Mouse (Mus musculus) liver, adult 2 months (tissue): ENCODE results near the gene Arhgap32. TPM values are rescaled to one million over a fixed set of nuclear protein-coding genes. Genes with fewer than 3 reads are reported as not detected.
A peak's percentile ranks its signal among the peaks of the same experiment; 100 is the strongest.
"Not testable (repeated sequence)": the region's sequence is repeated elsewhere in the genome, so short reads cannot be mapped to it uniquely, and the experiment has no call there.

ENCODE experiments used
- DNase-seq: peaks from one replicate; pipeline ENCODE4 v3.0.0-alpha.2; 2011; ENCODE audit warnings: low read depth, low spot score; ENCODE audit errors: extremely low read depth
- H3K27ac ChIP-seq: fragments of 200-500 bp; replicated peaks from 2 replicates; pipeline ENCODE4 v1.5.1; 2012; ENCODE audit warnings: low read depth, mild to moderate bottlenecking, control low read depth, inconsistent platforms, low read length; ENCODE audit not compliant: insufficient read depth
- H3K27me3 ChIP-seq: fragments of 200-500 bp; 2 replicates; pipeline ENCODE4 v1.6.1; 2012; ENCODE audit warnings: mild to moderate bottlenecking, moderate library complexity, low read length, inconsistent platforms; ENCODE audit not compliant: control insufficient read depth, insufficient read depth
- H3K36me3 ChIP-seq: fragments of 200-500 bp; 2 replicates; pipeline ENCODE4 v1.6.1; 2012; ENCODE audit warnings: low read length, inconsistent platforms; ENCODE audit not compliant: control insufficient read depth, insufficient read depth
- H3K4me1 ChIP-seq: fragments of 200-500 bp; 2 replicates; pipeline ENCODE4 v1.6.1; 2011; ENCODE audit warnings: low read length; ENCODE audit not compliant: control insufficient read depth, insufficient read depth
- H3K4me3 ChIP-seq: fragments of 200-500 bp; 2 replicates; pipeline ENCODE4 v1.5.1; 2011; ENCODE audit warnings: low read depth, mild to moderate bottlenecking, control low read depth, low read length, moderate library complexity; ENCODE audit not compliant: insufficient read depth
- H3K79me2 ChIP-seq: fragments of 200-500 bp; 2 replicates; pipeline ENCODE4 v1.6.1; 2012; ENCODE audit warnings: inconsistent platforms, mild to moderate bottlenecking, low read length, moderate library complexity; ENCODE audit not compliant: control insufficient read depth, insufficient read depth
- H3K9ac ChIP-seq: fragments of 200-500 bp; 2 replicates; pipeline ENCODE4 v1.6.1; 2012; ENCODE audit warnings: low read depth, mild to moderate bottlenecking, control low read depth, inconsistent platforms, low read length
- CTCF ChIP-seq: fragments of 200-500 bp; IDR thresholded peaks from 2 replicates; pipeline ENCODE4 v1.5.1; 2011; ENCODE audit warnings: low read depth, low read length, control low read depth
- POLR2A ChIP-seq: fragments of 200-500 bp; IDR thresholded peaks from 2 replicates; pipeline ENCODE4 v1.6.1; 2011; ENCODE audit warnings: low read length, control low read depth; ENCODE audit not compliant: insufficient read depth; ENCODE audit errors: extremely low read depth
- WGBS: fragments of 180-500 bp; shearing (Covaris S2); methylation state at CpG from one replicate; pipeline ENCODE4 v1.1.7; 2018; 5-methylcytosine and 5-hydroxymethylcytosine counted together
- polyA plus RNA-seq: library from polyadenylated mRNA; depleted of rRNA; stranded (reverse); fragments of >200 nt; gene quantifications from 2 replicates; pipeline ENCODE4 v1.2.3, GENCODE M21; 2012
- total RNA-seq: library from RNA; depleted of rRNA; stranded (reverse); fragments of >200 nt; gene quantifications from 2 replicates; pipeline ENCODE4 v1.2.3, GENCODE M21; 2014

Arhgap32 gene
- total and polyA plus RNA-seq, 2 experiments: 0.98 to 3.4 TPM

DNA sequence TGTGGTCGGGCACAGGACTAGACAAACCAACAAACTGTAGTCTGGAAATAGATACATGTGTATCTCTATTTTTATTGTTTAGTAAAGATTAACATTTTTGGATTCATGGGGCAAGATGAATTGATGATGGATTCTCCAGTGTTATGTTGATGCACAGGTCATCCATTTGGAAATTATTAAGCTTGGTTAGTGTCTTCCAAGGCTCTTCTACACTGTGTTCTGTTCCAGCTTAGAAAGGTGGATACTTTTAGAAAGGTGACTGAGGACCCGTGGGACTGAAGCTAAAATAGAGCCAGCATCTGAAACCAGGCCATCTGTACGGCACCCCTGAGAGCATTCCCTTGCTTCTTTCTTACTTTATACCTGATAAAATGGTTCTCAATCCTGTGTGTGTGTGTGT is 41.3 kb downstream of the Arhgap32 start:
- TF ChIP-seq CTCF (no peak), POLR2A (no peak)
- H3K79me2 ChIP-seq: no peaks in the 10 kb centered on the region; the same call in 1 of the 2 replicates
- no peaks in the 10 kb centered on the region for H3K27me3 ChIP-seq
- H3K4me3 ChIP-seq: no peak overlapping the region
- H3K4me1 ChIP-seq: no peaks in the 10 kb centered on the region
- no peak overlapping the region for H3K27ac ChIP-seq
- no peak overlapping the region for H3K9ac ChIP-seq
- DNase-seq: no peak
- 70% methylated on average over 3 of the region's 3 CpGs for WGBS
- peaks cover 5% of the 10 kb centered on the region for H3K36me3 ChIP-seq

DNA sequence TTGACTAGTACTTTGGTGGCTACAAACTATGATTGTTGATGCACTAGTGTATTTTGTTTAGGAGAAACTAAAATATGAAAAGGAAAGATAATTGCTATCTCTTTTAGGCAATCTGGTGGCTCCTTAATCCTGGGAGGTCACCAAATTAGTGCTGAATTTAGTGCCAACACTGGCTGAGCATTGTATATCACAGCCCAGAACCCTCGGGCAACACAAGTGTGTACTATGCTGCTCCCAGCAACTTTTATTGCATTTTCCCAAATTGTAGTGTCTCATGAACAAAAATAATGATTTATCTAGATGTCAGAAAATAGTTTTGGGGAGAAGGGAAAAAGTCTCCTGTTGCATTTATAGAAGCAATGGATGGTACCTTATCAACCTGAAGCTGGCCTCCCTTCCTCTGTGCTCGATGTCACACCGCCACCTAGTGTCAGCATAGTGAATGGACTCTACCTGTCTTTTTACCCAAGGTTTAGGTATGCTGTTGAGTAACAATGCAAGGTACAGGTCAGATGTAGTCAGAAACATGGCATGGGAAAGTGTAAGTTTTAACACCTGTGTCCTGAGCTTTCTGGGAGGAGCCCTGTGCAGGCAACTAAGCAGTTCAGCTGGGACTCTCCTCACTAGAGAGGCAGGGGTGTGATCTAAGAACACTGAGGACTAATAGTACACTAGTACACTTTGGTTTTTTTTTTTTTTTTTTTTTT is 43.1 kb downstream of the Arhgap32 start:
- Histone ChIP-seq H3K4me3 (no peak overlapping the region), H3K4me1 (no peaks in the 10 kb centered on the region), H3K27me3 (no peaks in the 10 kb centered on the region), H3K36me3 (no peaks in the 10 kb centered on the region), H3K27ac (no peak overlapping the region), H3K9ac (no peak overlapping the region), H3K79me2 (no peaks in the 10 kb centered on the region; the same call in 1 of the 2 replicates)
- 32% methylated on average over 3 of the region's 3 CpGs for WGBS
- DNase-seq: peak; percentile 67
- no peak for TF ChIP-seq POLR2A
- TF ChIP-seq CTCF: peak; percentile 78

- no peak overlapping the region for H3K9ac ChIP-seq
- WGBS: 83% methylated on average over 3 of the region's 3 CpGs
- no peaks in the 10 kb centered on the region for H3K4me1 ChIP-seq
- no peak overlapping the region for H3K27ac ChIP-seq
- H3K27me3 ChIP-seq: no peaks in the 10 kb centered on the region
- TF ChIP-seq CTCF: no peak
- TF ChIP-seq POLR2A: no peak
- H3K4me3 ChIP-seq: no peak overlapping the region
- H3K36me3 ChIP-seq: no peaks in the 10 kb centered on the region
- no peak for DNase-seq
- H3K79me2 ChIP-seq: no peaks in the 10 kb centered on the region; the same call in 1 of the 2 replicates
Measured at GRCm38 (mm10) chr9:32159724-32160123, 43.8 kb downstream of the Arhgap32 start.

GRCm38 (mm10) chr9:32162792-32163191 is 46.9 kb downstream of the Arhgap32 start:
- no peak for TF ChIP-seq CTCF
- TF ChIP-seq POLR2A: no peak
- 95% methylated on average over 2 of the region's 2 CpGs for WGBS
- no peak for DNase-seq

GRCm38 (mm10) chr9:32163820-32164219 is 47.9 kb downstream of the Arhgap32 start:
- not testable (repeated sequence) for H3K27ac ChIP-seq

More at GRCm38 (mm10) chr9:32162792-32163191, 46.9 kb downstream of the Arhgap32 start:
- Histone ChIP-seq H3K27ac (no peak overlapping the region), H3K9ac (no peak overlapping the region), H3K4me3 (no peak overlapping the region), H3K27me3 (no peaks in the 10 kb centered on the region), H3K4me1 (no peaks in the 10 kb centered on the region; the same call in 1 of the 2 replicates), H3K79me2 (peaks cover 5% of the 10 kb centered on the region; the same call in 1 of the 2 replicates), H3K36me3 (no peaks in the 10 kb centered on the region)

DNA sequence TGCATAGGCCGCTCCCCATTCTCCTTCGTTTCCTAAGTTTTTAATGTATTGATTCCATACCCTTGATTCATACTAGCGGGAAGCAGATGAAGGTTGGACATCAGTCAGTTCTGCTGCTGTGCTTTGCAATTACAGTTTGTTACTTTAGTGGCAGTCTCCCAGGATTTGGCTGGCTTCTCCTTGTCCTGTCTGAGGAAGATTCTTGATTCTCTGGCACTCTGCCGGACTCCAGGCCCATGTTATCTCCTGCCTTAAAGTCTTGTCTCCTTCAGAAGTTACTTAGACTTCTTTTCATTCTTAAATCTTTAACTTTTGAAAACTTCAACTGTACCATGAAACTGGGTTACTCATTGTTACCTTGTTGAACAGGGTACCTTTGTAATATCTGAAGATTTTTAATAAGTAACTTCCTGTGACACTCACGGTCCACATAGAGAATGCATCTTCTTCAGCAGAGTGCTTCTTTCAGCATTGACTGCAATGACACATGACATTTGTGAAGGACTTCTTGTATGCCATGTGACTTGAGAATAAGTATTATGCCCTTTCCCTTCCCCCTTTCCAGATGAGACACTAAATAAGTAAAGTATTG is 52.7 kb downstream of the Arhgap32 start:
- peaks cover 6% of the 10 kb centered on the region; the same call in 1 of the 2 replicates for H3K79me2 ChIP-seq
- H3K9ac ChIP-seq: no peak overlapping the region
- H3K27me3 ChIP-seq: no peaks in the 10 kb centered on the region
- TF ChIP-seq CTCF (no peak), POLR2A (no peak)
- no peaks in the 10 kb centered on the region; the same call in 1 of the 2 replicates for H3K4me1 ChIP-seq
- no peak for DNase-seq
- H3K4me3 ChIP-seq: no peak overlapping the region
- no peaks in the 10 kb centered on the region; the same call in 1 of the 2 replicates for H3K36me3 ChIP-seq
- WGBS: 87% methylated on average over 5 of the region's 5 CpGs
- no peak overlapping the region for H3K27ac ChIP-seq

More at GRCm38 (mm10) chr9:32163820-32164219, 47.9 kb downstream of the Arhgap32 start:
- not testable (repeated sequence) for H3K27me3 ChIP-seq, H3K36me3 ChIP-seq, H3K4me1 ChIP-seq, H3K79me2 ChIP-seq, H3K4me3 ChIP-seq, H3K9ac ChIP-seq
- WGBS: 45% methylated on average over 6 of the region's 6 CpGs
- peak; percentile 43 for DNase-seq
